Mouse (Mus musculus) G1E-ER4 (cell line): Measurements from ENCODE around the gene Smco4. TPM values are rescaled to one million over a fixed set of nuclear protein-coding genes. Genes with fewer than 3 reads are reported as not detected.

Source experiments
- GATA1 ChIP-seq: IDR thresholded peaks from one replicate; pipeline ENCODE4 v1.8.0; 2012; ENCODE audit warnings: low read length, inconsistent platforms
- polyA plus RNA-seq: library from polyadenylated mRNA; stranded (reverse); fragments of >175 nt; gene quantifications from 2 replicates; pipeline ENCODE4 v1.2.3, GENCODE M21; 2012

The Smco4 gene
- polyA plus RNA-seq, 1 experiment, result not detected

- TF ChIP-seq GATA1, result no peak
These were observed 34.6 kb downstream of the Smco4 start for GRCm38 (mm10) chr9:15527846-15528245.

DNA sequence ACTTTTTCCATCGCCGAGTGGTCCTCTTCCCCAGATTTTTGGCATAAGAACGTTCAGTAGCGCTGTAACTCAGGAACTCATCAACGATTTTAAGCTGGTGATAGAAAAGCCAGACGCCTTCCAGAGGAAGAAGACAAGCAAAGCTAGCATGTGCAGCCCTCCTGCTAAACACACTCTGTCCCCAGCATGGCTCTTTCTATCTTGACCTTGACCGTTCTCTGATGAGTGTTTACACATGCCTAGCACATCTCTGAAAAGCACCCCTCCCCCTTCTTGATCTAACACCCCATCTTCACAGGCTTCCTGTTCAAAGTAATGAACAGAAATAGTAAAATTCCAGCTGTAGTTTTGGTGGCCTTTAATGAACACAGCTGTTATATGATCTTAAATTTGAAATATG is 35.1 kb downstream of the Smco4 start:
- TF ChIP-seq GATA1, result no peak

DNA sequence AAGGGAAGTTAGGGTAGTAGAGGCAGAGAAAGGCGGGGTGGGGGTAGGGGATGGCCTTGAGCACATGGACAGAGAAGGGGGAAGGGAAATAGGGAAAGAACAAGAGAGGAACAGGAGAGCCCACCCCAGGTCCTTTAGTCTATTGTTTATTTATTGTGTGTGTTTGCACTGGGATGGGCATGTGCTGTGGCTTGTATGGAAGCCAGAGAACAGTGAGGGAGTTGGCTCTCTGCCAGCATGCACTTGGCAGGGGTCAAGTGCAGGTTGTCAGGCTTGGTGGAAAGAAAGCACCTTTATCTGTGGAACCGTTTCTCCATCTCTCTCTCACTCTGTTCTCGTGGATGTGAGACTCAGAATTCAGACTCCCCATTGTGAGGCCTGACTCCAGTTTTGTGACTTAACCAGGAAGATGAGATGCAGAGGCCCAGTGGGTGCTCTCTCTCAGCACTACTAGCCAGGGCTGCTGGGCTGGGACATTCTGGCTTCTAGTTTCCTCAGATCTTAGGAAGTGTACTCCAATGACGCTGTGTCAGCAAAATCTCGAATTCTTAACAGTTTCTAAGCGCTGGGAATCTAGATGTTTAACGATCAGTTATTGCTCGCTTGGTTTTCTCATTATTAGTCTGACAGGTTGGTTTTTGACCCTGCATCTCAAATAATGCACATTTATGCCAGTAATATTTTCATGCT is 36.2 kb downstream of the Smco4 start:
- no peak for TF ChIP-seq GATA1

GRCm38 (mm10) chr9:15529965-15530320 is 36.7 kb downstream of the Smco4 start:
- no peak for TF ChIP-seq GATA1

GRCm38 (mm10) chr9:15531204-15531603 is 38.0 kb downstream of the Smco4 start:
- TF ChIP-seq GATA1, result no peak

DNA sequence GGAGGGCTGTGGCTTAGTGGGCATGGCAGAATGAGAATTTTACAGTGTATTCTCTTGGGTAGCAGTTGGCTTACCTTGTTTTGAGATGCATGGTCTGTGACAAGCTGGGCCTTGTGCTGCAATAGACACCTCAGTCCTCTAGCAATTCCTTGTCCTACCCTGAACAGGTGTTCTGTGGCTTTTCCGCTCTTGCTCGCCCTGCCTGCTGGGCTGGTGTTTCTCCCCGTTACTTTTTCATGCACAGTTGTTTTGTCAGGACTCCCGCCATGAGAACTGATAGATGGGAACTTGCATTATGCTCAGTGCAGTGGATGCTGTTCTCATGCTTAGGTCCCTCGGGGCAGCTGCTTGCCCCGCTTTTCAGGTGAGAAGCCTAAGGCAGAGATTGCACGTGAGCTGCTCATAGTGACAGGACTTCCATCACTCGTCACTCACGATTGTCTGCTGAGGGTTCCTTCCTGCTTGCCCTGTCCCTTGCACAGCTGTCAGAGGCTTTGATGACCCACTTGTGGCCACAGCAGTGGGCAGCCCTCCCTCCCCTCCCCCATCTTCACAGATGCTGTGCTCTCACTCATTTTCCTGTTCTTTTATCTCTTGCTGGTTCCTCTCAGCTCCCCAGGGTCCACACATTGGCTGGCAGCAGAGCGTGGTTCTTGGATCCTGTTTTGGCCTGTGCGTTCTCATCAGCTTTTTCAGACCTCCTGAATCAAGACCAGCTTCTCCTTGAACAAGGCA is 40.3 kb downstream of the Smco4 start:
- no peak for TF ChIP-seq GATA1

DNA sequence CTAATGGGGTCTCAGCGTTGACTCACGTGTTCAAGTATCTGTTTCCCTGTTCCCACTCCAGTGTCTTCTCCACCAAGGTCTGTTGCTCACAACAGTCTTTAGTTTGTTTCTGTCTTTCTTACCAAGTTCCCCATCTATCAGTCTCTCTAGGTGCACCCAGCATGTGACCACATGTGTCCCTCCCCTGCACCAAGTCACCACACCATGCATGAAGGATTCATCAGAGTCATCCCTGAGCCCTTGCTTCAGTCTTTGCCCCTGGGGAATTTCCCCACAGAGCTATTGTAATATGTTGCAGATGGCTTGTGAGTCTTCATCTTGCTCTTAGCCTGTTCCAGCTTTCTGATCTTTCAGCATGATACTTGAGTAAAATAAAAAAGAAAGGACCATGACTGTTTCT is 40.9 kb downstream of the Smco4 start:
- TF ChIP-seq GATA1, result no peak

GRCm38 (mm10) chr9:15535418-15535817 is 42.2 kb downstream of the Smco4 start:
- TF ChIP-seq GATA1, result no peak

- no peak for TF ChIP-seq GATA1
These were observed 43.7 kb downstream of the Smco4 start for GRCm38 (mm10) chr9:15536861-15537426.

DNA sequence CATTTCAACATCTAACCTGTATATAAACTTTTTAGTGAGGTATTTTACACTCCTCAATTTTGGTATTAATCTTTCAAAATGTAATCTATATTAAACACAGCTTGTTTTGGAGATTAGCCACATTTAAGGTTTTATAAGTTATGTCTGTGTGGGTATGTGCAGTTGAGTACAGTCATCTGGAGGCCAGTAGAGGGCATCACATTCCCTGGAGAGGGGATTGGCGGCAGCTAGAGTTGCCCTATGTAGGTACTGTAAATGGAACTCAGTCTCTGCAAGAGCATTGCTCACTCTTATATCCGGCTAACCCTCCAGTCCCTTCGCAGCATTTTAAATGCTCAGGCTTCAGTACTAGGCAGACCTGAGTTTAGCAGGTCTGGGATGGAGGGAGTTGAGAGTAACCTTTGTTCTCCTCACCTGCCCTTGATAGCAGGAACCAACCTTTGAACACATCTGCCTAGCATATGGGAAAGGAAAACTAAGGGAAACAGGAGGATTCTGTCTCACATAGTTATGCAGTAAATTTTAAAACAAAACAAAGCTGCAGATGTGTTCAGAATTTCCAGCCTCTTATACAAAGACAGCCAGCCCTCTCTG is 44.3 kb downstream of the Smco4 start:
- no peak for TF ChIP-seq GATA1

- no peak for TF ChIP-seq GATA1
These were observed 45.8 kb downstream of the Smco4 start for GRCm38 (mm10) chr9:15538979-15539533.

DNA sequence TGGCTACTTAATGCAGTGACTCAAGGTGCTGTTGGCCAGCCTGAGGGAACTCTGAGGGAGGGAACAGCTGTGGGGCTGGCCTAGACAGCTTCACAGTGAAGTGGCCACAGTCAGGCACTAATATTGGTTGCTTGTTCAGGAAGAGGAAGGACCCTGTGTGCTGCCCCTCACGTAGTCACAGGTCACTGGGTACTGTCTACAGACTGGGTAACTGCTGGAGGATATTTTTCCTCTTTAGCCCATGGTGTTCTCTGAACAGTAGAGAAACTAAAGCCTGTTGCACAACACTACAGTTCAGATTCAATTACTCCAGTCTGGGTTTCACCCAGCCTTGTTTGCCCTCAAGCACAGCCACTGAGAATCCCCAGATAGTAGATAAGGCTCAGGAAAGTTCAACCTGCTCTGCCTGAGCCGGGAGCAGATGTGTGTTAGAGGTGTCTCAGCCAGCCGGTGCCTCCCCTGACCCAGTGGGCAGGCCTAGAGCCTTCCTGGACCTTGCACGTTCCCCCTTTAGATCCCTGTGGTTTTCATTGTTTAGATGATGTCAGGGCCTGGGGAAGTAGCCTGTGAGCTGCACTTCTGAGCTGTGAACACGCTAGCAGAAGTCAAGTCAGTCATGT is 48.6 kb downstream of the Smco4 start:
- no peak for TF ChIP-seq GATA1

GRCm38 (mm10) chr9:15550461-15550961 is 57.3 kb downstream of the Smco4 start:
- TF ChIP-seq GATA1, result no peak

DNA sequence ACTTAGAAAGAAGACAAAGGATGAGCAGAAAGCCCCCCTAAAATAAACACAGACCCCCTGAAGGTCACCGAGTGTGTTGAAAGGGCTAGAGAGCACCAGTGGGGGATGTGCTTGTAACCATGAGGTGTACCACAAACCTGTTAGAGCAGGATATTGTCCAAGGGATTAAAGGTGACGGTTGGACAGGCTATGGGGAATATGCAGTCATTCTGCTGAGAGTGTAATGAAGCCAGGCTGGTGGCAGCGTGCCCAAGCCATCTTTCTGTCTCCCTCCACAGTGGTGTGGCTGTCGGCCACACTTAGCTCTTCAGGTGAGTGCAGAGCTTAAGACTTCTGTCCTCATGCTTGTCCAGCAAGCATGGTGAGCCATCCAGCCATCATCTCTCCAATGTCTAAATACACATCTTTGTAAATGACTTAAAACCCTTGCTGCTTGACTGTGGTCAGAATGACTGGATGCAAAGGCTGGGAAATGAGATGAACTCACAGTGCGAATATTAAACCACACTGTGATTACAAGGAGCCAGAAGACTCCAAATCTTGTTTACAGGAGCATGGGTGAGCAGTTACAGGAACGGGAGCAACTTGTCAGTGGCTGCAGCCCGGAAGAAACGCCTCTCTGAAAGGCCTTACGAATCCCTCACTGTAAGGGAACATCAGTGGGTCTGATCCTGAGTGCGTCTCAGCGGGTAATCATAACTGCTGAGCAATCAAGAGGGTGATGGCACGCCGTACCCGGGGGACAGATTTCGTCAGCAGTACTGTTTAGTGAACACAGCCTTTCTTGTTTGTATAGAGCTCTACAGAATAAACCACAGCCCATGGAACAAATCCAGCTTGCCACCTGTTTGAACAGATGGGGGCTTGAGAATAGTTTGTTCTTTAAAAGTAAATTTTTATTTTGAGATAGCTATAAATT is 59.0 kb downstream of the Smco4 start:
- TF ChIP-seq GATA1, result no peak

DNA sequence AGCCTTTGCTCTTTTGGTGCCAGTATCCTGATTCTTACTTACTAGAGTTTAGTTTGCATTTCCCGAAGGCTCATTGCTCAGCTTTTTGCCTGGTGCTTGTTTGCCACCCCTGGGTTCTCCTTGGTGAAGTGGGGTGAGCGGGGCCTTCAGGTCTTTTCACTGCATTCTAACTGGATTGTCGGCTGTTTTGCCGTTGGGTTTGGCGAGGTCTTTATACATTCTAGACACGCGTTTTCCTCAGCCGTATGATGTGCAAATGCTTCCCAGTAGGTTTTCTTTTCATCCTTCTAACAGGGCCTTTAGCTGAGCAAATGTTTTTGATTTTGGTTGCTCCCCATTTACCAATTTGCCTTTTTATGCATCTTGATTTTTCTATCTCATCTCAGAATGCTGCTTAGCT is 60.1 kb downstream of the Smco4 start:
- no peak for TF ChIP-seq GATA1
